Mouse (Mus musculus): ENCODE measurements around the gene Plekha1.
A peak's percentile ranks its signal among the peaks of the same experiment; 100 is the strongest.

Plekha1 gene

GRCm38 (mm10) chr7:130948563-130949208, 83.1 kb downstream of the Plekha1 start:
- H3K9me3 ChIP-seq (ENCODE audit: low read length): no peaks in the 10 kb centered on the region
- H3K4me3 ChIP-seq (replicated peaks; ENCODE audit: low read length): peak overlapping the region; percentile 73
- peaks cover 97% of the 10 kb centered on the region for H3K4me1 ChIP-seq (replicated peaks; ENCODE audit: low read depth, low read length)

GRCm38 (mm10) chr7:130949331-130949751, 83.8 kb downstream of the Plekha1 start:
- no peak for TF ChIP-seq POU5F1 (IDR thresholded peaks at IDR 0.05; ENCODE audit: borderline replicate concordance, low read length)
- TF ChIP-seq CTCF (conservative IDR thresholded peaks at IDR 0.05; ENCODE audit: low read length): no peak
- TF ChIP-seq NANOG (IDR thresholded peaks at IDR 0.05; ENCODE audit: borderline replicate concordance, low read length): no peak
- H3K4me3 ChIP-seq (replicated peaks; ENCODE audit: low read length): peak overlapping the region; percentile 73
- H3K36me3 ChIP-seq (ENCODE audit: insufficient read depth, low read length): no peaks in the 10 kb centered on the region
- H3K27me3 ChIP-seq (ENCODE audit: insufficient read depth, low read length): no peaks in the 10 kb centered on the region; the same call in 1 of the 2 replicates
- H3K4me1 ChIP-seq (replicated peaks; ENCODE audit: low read depth, low read length): peaks cover 97% of the 10 kb centered on the region
- no peaks in the 10 kb centered on the region for H3K9me3 ChIP-seq (ENCODE audit: low read length)

More at GRCm38 (mm10) chr7:130948563-130949208, 83.1 kb downstream of the Plekha1 start:
- TF ChIP-seq CTCF (conservative IDR thresholded peaks at IDR 0.05; ENCODE audit: low read length): no peak
- no peak for TF ChIP-seq NANOG (IDR thresholded peaks at IDR 0.05; ENCODE audit: borderline replicate concordance, low read length)
- TF ChIP-seq POU5F1 (IDR thresholded peaks at IDR 0.05; ENCODE audit: borderline replicate concordance, low read length): no peak
- Histone ChIP-seq H3K36me3 (ENCODE audit: insufficient read depth, low read length) (no peaks in the 10 kb centered on the region), H3K27me3 (ENCODE audit: insufficient read depth, low read length) (no peaks in the 10 kb centered on the region; the same call in 1 of the 2 replicates)

- 0 out of 2 replicates have a peak overlapping the region, but pooled peaks have one; percentile 10 for H3K4me3 ChIP-seq (replicated peaks; ENCODE audit: low read length)
- no peaks in the 10 kb centered on the region; the same call in 1 of the 2 replicates for H3K27me3 ChIP-seq (ENCODE audit: insufficient read depth, low read length)
- H3K9me3 ChIP-seq (ENCODE audit: low read length): no peaks in the 10 kb centered on the region
- no peaks in the 10 kb centered on the region for H3K36me3 ChIP-seq (ENCODE audit: insufficient read depth, low read length)
- TF ChIP-seq NANOG (IDR thresholded peaks at IDR 0.05; ENCODE audit: borderline replicate concordance, low read length) (no peak), CTCF (conservative IDR thresholded peaks at IDR 0.05; ENCODE audit: low read length) (no peak), POU5F1 (IDR thresholded peaks at IDR 0.05; ENCODE audit: borderline replicate concordance, low read length) (no peak)
- peaks cover 86% of the 10 kb centered on the region for H3K4me1 ChIP-seq (replicated peaks; ENCODE audit: low read depth, low read length)
These were observed 84.9 kb downstream of the Plekha1 start for GRCm38 (mm10) chr7:130950482-130950881.

DNA sequence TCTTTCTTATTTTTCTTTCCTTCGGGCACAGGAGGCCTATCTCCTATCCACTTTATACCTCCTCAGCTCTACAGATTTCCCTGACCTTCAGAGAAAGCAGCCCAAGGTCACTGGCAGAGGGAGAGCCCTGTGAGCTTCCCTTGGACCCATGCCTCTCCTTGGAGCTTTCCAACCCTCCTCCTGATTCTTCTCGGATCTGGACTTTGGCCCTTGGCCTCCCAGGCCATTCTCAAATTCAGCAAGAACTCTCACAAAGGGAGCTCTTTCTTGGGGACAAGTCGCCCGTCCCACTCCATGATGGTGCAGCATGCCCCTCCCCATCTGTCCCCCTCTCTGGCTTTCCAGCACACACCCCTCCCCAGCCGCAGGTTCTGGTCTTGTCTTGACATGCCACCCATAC, 85.4 kb downstream of the Plekha1 start:
- Histone ChIP-seq H3K9me3 (ENCODE audit: low read length) (no peaks in the 10 kb centered on the region), H3K27me3 (ENCODE audit: insufficient read depth, low read length) (no peaks in the 10 kb centered on the region; the same call in 1 of the 2 replicates), H3K36me3 (ENCODE audit: insufficient read depth, low read length) (no peaks in the 10 kb centered on the region), H3K4me3 (replicated peaks; ENCODE audit: low read length) (0 out of 2 replicates have a peak overlapping the region, but pooled peaks have one; percentile 10), H3K4me1 (replicated peaks; ENCODE audit: low read depth, low read length) (peaks cover 81% of the 10 kb centered on the region)
- TF ChIP-seq CTCF (conservative IDR thresholded peaks at IDR 0.05; ENCODE audit: low read length): no peak

GRCm38 (mm10) chr7:130953376-130953775, 87.8 kb downstream of the Plekha1 start:
- no peaks in the 10 kb centered on the region; the same call in 1 of the 2 replicates for H3K27me3 ChIP-seq (ENCODE audit: insufficient read depth, low read length)

DNA sequence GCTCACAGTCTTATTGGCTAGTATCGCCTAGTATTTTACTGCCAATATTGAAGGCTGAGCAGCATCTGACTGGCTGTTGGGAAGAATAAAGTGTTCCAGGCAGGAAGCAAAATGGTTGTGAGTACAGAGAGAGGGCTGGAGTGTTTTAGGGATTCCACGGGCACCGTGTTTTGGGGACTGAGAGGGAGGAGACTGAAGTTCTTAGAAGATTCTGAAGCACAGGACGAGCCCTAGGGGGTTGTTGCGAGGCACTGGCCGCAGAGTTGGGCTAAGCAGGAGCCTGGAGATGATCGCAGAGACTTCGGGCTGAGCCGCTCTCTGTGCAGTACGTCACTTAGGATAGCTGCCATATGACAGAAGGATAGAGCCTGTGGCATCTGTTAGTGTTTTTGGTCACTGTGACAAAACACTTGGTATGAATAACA, 88.6 kb downstream of the Plekha1 start:
- Histone ChIP-seq H3K36me3 (ENCODE audit: insufficient read depth, low read length) (no peaks in the 10 kb centered on the region), H3K27me3 (ENCODE audit: insufficient read depth, low read length) (no peaks in the 10 kb centered on the region; the same call in 1 of the 2 replicates), H3K4me1 (replicated peaks; ENCODE audit: low read depth, low read length) (peaks cover 49% of the 10 kb centered on the region), H3K4me3 (replicated peaks; ENCODE audit: low read length) (no peak overlapping the region), H3K9me3 (ENCODE audit: low read length) (no peaks in the 10 kb centered on the region)
- no peak for TF ChIP-seq POU5F1 (IDR thresholded peaks at IDR 0.05; ENCODE audit: borderline replicate concordance, low read length)
- no peak for TF ChIP-seq NANOG (IDR thresholded peaks at IDR 0.05; ENCODE audit: borderline replicate concordance, low read length)
- TF ChIP-seq CTCF (conservative IDR thresholded peaks at IDR 0.05; ENCODE audit: low read length): no peak

More at GRCm38 (mm10) chr7:130953376-130953775, 87.8 kb downstream of the Plekha1 start:
- Histone ChIP-seq H3K4me3 (replicated peaks; ENCODE audit: low read length) (no peak overlapping the region), H3K36me3 (ENCODE audit: insufficient read depth, low read length) (no peaks in the 10 kb centered on the region), H3K4me1 (replicated peaks; ENCODE audit: low read depth, low read length) (peaks cover 57% of the 10 kb centered on the region), H3K9me3 (ENCODE audit: low read length) (no peaks in the 10 kb centered on the region)
- TF ChIP-seq NANOG (IDR thresholded peaks at IDR 0.05; ENCODE audit: borderline replicate concordance, low read length) (no peak), CTCF (conservative IDR thresholded peaks at IDR 0.05; ENCODE audit: low read length) (no peak)

DNA sequence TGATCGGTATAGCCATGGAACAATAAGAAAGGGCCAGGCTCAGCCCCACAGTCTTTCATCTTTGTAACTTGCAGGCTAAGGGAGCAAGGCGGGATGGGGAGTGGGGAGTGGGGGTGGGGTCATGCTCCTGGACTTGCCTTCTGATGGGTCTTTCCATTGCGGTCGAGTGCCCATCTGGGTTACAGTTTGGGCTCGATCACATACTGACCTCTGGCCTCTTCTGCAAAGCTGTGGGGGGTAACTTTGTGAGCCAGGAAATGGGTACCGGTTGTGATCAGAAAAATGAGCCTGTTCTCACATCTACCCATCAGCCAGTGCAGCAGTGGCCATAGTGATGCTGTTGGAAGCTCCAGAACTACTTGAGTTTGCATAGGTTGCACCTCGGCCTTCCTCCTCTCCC, 93.0 kb downstream of the Plekha1 start:
- Histone ChIP-seq H3K9me3 (ENCODE audit: low read length) (no peaks in the 10 kb centered on the region), H3K4me3 (replicated peaks; ENCODE audit: low read length) (no peak overlapping the region), H3K36me3 (ENCODE audit: insufficient read depth, low read length) (peaks cover 2% of the 10 kb centered on the region; the same call in 1 of the 2 replicates), H3K4me1 (replicated peaks; ENCODE audit: low read depth, low read length) (peaks cover 15% of the 10 kb centered on the region), H3K27me3 (ENCODE audit: insufficient read depth, low read length) (no peaks in the 10 kb centered on the region)
- no peak for TF ChIP-seq NANOG (IDR thresholded peaks at IDR 0.05; ENCODE audit: borderline replicate concordance, low read length)
- no peak for TF ChIP-seq CTCF (conservative IDR thresholded peaks at IDR 0.05; ENCODE audit: low read length)
- no peak for TF ChIP-seq POU5F1 (IDR thresholded peaks at IDR 0.05; ENCODE audit: borderline replicate concordance, low read length)

GRCm38 (mm10) chr7:130959868-130960267, 94.3 kb downstream of the Plekha1 start:
- H3K36me3 ChIP-seq (ENCODE audit: insufficient read depth, low read length): peaks cover 2% of the 10 kb centered on the region; the same call in 1 of the 2 replicates
- TF ChIP-seq CTCF (conservative IDR thresholded peaks at IDR 0.05; ENCODE audit: low read length) (no peak), POU5F1 (IDR thresholded peaks at IDR 0.05; ENCODE audit: borderline replicate concordance, low read length) (no peak), NANOG (IDR thresholded peaks at IDR 0.05; ENCODE audit: borderline replicate concordance, low read length) (no peak)
- no peak overlapping the region for H3K4me3 ChIP-seq (replicated peaks; ENCODE audit: low read length)

More at GRCm38 (mm10) chr7:130959868-130960267, 94.3 kb downstream of the Plekha1 start:
- H3K9me3 ChIP-seq (ENCODE audit: low read length): no peaks in the 10 kb centered on the region
- H3K27me3 ChIP-seq (ENCODE audit: insufficient read depth, low read length): no peaks in the 10 kb centered on the region
- peaks cover 12% of the 10 kb centered on the region for H3K4me1 ChIP-seq (replicated peaks; ENCODE audit: low read depth, low read length)
